Mouse (Mus musculus): ENCODE data around the gene Ctsw.

Gene Ctsw

DNA sequence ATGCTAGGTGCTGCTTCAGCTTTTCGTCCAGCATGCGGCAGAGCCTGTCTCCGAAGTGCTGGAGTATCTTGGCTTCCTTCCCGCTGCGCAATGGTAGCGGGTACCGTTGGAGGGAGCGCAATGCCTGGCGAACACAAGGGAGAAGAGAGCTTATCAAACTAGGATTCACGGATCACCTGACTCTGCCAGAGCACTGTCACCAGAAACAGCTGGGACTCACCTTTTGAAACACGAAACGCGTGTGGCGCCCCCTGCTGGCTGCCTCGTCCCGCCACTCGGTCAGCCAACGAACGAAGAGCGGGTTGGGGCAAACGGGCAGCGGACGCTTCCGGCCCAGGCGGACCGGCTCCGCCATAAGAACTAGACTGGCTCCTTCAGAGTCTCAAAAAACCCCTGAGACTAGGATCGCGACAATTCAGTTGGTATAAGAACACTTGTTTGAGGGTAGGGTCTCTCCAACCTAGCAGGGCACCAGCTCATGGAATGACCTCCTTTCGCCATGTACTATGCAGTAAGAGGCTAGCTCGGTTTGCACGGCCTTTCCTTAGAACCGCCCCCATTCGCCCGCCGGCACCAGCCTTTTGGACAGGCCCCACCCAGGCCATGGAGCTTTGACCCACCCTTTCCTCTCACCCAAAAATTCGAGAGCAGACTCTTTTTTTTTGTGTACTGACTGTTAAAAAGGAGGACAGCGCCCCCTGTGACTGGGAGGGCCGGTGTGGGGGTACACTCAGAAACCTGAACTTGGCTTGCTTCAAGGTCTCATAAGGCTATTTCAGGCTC lies 19.7 kb upstream of the Ctsw start, which contains the start of gene Mus81:
Gene Mus81 (minus strand): TSS at position 635 of the 783 bp plus-strand sequence.
- peak; percentile 98 for DNase-seq

DNA sequence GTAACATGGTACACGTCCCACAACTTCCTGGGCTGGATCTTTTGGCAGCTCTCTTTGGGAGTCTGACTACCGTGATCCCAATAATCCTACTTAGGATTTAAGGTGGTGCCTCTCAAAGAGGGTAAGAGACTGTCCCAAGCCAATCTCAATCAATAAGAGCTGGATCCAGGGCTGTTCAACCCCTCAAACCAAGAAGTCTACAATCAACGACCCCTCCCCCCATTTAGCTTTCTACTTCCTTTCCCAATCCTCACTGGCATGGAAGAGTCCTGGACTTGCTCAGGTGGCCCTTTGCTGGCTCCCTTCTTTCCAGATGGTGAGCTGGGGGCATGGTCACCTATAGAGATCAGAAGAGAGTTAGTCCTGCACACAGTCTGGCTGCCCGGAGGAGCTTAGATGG lies 18.5 kb upstream of the Ctsw start:
- no peak for DNase-seq

DNA sequence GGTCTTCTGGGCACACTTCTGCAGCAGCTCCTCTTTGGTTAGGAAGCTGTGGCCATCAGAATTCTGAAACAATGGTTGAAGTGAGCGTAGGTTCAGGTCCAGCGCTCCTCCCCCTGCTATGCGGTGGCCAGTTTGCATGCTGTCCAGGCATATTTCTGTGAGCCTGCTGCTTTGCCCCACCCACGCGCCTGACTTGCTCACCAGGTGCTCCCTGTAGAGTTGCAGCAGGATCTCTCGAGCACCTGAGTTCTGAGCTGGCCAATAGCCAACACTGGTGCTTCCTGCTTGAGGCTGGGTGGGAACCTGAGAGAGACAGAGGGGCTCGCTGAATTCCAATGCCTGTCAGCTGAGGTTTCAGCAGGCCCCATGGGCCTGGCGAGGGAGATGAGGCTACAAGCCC lies 18.0 kb upstream of the Ctsw start:
- DNase-seq, result peak; percentile 88

DNA sequence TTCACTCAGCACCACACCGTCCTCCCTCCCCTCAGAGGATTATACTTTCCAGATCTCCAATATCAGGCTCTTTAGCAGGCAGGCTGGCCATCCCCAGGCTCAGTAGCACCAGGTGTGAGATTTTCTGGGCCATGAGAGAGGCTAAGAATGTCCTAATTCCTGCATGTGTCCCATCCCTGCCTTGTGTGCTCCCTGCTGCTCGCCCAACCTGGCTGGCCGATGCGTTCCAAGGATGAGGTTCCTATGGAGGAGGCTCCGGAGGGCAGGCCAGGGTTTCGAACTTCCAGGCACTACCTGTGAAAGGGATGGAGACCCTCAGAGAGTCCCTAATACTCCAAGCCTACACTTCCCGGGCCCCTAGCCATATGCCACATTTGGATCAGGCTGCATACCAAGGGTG lies 17.5 kb upstream of the Ctsw start:
- DNase-seq, result peak; percentile 93

DNA sequence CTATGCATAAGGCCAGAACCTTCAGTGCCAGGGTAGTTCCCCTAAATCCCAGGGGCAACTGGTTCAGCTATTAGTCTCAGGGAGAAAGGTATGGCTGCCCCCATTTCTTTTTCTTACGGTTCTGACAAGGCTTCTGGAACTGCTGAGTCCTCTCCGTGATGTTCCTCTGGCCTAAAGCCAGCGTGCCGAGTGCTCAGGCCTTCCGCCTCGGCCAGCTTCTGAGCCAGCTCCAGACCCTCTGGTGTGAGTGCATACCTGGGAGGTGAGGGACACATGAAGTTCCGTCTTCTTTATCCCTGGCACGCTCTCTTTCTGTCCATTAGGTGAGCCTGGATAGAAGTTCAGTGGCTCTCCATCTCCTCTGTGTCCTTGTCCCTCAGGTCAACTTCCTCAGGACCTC lies 17.1 kb upstream of the Ctsw start:
- no peak for DNase-seq

DNA sequence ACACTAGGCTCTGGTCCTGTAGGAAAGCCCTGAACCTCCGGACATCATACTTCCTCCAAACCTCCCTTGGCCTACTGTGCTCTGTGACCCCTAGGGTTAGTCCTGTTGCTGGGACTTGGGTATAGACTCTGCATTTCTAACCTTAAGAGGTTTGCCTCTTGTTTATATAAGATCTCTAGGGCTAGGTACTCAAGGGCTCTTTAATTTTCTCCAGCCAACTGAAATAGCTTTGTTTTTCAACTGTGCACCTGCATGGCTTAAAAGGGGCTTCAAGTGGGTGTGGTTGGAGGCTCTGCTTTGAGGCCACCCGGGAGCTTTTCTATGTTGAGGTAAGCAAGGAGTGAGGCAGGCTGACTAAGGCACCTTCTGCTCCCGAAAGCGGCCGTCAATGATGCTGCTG lies 16.2 kb upstream of the Ctsw start:
- DNase-seq, result peak; percentile 54

DNA sequence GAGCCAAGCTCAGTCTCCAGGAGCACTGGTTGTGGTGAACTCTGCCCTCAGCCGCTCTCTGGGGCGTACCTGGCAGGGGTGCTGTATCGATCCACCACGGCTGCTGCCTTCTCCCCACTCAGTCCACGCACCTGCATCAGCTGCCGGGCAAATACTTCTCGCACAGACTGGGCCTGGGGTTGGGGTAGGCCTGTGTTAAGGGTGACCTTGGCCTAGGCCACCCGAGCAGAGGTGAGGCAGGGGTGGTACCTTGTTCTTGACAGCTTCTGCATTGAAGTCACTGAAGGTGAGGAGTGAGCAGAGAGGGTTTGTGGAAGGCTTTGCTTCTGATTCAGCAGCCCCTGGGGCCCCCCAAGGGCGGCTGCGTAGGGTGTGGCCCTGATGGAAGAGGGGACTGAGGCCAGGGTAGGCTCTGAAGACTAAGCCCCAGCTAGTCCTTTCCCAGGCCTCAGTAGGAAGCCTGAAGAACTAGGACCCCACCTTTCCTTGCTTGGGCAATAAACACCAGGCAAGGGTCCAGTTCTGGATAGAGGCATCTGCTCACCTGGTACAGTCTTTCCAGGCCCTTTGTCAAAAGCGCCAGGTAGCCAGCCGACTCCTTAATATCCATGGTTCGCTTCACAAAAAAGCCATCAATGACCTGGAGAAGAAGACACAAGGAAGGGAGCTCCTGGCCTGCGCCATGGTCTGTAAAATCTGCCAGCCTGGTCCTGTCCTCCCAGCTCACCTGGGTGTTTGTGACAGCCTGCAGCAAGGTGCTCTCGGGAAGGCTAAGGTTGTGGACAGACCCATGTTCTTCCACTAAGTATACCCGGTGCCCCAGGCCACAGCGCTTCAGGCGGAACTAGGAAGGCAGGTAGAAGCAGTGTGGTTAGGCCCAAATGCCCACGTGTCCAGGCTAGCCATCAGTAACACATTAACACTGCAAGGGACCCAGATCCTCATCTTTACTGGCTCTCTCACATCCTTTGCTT lies 15.4 kb upstream of the Ctsw start:
- DNase-seq, result peak; percentile 63

DNA sequence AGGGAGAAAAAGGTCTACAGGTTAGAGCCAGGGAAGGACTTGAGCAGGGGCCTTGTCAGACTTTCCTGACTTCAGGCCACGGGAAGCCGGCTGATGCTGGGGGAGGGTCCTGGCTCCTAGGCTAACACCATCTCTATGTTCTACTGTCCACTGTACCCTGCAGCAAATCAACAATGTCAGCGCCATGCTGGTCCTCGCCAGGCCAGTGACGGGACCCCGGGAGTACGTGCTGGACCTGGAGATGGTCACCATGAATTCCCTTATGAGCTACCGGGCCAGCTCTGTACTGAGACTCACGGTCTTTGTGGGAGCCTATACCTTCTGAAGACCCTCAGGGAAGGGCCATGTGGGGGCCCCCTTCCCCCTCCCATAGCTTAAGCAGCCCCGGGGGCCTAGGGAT lies 13.1 kb upstream of the Ctsw start:
- peak; percentile 39 for DNase-seq

DNA sequence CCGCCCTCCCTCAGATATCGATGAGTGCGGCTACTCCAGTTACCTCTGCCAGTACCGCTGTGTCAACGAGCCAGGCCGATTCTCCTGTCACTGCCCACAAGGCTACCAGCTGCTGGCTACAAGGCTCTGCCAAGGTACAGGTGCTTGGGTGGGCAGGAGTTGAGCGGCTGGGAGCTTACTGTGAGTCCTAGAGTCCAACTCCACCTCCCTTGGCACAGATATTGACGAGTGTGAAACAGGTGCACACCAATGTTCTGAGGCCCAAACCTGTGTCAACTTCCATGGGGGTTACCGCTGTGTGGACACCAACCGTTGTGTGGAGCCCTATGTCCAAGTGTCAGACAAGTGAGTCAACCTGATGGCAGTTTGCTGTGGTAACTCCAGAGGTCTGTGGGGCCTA lies 11.7 kb upstream of the Ctsw start:
- no peak for DNase-seq

DNA sequence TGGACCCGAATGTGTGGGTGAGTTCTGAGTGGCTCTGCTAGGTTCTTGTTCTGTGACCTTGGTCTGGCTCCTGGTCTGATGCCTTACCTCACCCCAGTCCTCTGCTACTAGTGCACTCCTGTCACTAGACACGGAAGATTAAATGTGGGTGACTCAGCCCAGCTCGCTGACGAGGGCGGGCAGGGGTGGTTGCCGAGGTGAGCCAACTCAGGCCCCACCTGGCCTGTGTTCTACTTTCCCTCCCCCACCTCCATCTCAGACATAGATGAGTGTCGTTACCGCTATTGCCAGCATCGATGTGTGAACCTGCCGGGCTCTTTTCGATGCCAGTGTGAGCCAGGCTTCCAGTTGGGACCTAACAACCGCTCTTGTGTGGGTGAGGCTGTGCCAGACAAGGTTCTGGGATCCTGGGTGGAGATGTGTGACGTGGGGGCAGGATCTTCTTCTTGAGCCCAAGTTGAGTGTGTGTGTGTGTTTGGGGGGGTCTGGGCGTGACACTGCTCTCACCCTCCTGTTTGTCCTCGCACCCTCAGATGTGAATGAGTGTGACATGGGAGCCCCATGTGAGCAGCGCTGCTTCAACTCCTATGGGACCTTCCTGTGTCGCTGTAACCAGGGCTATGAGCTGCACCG lies 9.5 kb upstream of the Ctsw start:
- peak; percentile 48 for DNase-seq

DNA sequence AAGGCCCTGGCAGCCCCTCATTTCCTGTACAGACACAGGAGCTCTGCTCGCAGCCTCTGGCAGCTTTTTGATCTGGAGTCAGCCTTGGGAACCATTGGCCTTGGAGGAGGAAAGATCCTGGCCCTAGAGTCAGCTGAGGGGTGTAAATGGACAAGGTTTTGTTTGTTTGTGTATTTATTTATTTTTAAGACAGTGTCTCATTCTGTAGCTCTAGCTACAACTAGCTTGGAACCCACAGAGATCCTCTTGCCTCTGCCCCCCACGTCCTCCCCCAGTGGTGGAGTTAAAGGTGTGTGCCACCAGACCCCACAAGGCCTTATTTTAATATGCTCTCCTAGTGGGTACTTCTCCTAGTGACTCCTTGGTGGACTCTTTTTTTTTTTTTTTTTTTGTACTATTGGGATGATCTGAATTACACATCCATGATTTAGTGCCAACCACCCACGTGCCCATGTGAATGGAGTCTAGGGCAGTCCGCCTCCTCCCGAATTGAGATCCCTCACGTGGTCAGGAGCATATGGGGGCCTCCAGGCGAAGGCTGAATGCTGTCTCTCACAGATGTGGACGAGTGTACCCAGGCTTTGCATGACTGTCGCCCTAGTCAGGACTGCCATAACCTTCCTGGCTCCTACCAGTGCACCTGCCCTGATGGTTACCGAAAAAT lies 8.8 kb upstream of the Ctsw start:
- peak; percentile 63 for DNase-seq

DNA sequence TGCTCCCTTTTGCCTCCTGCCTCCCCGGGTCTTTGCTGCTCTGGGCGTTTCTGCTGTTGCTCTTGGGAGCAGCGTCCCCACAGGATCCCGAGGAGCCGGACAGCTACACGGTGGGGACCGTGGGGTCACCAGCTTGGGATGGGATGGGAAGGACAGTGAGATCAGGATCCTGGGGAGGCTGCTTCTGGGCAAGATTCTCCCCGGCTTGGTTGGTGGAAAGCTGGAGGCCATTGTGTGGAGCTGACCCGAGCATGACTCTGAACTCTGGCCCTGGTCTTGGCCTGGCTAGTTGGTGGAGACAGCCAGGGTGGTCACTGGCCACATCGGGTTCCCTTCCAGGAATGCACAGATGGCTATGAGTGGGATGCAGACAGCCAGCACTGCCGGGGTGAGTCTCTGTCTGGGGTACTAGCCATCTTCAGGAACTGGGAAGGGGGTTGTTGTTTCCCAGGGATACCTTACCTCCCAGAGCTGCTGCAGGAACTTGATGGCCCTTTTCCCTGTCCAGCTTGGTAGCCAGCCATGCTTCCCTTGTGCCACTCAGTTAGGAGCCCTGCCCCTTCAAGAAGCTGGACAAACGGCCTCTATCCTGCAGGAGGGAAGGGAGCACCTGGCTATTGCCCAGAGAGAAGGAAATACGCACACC lies 6.9 kb upstream of the Ctsw start:
- peak; percentile 69 for DNase-seq

DNA sequence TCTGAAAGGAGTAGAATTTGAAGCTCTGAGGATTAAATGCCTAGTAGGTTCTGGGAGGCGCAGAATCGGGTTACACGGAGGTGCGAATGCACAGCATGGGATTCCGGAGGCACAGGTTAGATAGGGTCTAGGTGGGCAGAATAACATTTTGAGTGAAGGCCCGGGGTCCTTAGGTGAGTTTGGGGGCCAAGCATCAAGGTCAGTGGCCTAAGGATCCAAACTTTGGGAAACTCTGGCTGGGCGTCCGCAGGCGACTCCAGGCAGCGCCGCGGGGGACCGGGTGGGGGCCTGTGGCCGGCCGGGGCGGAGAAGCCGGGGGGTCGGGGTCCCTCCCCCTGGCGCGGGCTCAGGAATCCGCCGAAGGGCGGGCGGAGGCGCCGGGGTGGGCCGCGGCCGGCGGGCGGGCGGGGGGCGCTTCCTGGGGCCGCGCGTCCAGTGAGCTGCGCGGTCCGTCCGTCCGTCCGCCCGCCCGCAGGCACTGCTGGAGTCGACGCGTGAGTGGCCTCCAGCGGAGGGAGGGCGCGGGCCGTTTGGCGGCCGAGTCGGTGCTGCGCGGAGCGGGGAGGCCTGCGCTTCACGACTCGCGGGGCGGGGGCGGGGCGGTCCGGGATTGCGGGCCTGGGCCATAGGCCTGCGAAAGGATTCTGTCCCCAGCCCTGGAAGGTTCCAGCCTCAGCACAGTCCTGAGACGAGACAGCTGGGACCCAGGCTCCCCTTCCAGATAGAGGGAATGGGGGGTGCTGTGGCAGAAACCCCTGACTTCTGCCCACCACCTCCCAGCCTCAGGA lies 6.2 kb upstream of the Ctsw start:
- DNase-seq, result peak; percentile 58

DNA sequence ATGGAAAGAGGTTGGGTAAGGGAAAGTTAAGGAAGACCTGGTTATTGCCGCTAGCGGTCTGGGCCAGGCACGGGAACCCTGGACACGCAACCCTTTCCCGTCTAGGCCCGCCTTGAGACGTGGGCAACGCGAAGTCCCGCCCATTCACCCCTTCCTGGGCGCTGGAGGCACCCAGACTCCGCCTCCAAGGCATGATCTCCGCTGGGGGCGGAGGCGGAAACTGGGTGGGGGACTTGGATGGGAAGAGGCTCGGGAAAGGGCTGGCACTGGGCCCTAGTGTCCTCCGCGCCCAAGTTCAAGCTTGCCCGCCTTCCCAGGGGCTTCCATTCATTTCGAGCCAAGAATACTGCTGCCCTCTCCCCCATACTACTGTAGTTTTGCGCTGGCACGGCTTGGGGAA lies 5.4 kb upstream of the Ctsw start, which contains the start of gene Efemp2:
Gene Efemp2 (plus strand): TSS at position 235 of the 400 bp plus-strand sequence.
- DNase-seq, result peak; percentile 74

DNA sequence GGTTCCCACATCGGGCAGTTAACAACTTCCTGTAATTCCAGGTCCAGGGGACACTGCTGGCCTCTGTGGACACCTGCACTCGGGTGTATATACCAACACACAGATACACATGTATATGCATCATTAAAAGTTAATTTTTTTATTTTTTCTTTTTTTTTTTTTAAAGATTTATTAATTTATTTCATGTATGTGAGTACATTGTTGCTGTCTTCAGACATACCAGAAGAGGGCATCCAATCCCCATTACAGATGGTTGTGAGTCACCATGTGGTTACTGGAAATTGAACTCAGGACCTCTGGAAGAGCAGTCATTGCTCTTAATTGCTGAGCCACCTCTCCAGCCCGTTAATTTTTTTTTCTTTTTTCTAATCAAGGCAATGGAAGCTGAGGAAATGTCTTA lies 4.5 kb upstream of the Ctsw start:
- DNase-seq, result no peak

DNA sequence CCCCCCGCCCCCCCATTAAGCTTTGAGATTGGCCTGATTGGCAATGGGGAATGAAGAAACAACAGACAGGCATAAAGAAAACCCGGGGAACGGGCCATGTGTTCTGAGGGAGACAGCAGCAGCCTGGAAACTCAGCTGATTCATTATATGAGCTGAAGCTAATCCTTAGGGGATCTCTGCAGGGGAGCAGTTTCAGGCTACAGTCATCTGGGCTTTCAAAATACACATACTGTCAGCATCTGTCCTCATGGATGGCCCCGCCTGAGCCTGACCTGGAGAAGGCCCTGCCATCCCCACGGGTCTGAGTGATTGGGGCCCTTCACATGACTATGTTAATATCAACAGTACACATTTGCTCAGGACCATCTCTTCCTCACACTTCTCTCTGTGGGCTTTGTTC lies 3.5 kb upstream of the Ctsw start:
- DNase-seq, result no peak

DNA sequence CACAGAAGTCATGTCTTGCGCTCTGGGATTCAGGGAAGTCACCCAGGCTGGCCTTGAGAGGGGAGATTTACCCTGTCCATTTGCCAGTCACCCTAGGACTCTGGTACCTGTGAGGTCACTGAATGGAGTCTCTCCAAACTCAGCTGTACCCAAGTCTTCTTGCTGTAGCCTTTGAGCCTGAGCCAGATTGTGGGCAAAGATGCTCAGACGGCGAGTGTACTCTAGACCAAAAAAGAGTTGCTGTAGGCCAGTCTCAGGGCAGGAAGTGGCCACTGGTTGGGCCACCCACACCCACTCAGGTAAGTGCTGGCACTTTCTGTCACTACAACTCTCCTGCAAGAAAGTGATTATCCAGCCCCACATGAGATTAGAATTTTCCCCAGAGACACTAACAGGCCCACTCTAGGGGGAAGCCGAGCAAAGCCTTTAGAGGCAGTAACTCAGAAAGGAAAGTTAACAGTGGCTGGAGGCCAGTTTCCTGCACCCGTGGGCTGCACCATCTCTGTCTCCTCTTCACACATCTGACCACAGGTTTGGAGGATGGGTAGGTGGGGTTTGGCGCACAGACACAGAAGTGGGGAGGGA lies 1.3 kb downstream of the Ctsw start:
- no peak for DNase-seq

DNA sequence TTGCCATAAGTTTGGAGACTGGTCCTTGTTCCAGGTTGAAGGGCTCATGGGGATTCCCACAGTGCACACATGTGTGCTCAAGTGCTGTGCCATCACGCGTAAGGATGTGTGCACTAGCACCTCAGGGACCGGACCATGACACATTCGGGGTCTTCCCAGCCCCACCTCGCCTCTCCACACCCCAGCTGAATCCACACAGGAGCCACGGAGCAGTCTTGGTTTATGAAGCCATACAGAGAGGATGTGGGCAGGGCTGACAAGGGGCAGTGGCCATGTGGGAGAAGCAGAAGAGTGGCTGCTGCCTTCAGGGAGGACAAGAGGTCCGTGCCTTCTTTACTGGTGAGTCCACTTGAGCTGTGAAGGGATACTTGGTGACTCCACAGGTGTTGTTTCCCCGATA lies 3.3 kb downstream of the Ctsw start:
- no peak for DNase-seq

DNA sequence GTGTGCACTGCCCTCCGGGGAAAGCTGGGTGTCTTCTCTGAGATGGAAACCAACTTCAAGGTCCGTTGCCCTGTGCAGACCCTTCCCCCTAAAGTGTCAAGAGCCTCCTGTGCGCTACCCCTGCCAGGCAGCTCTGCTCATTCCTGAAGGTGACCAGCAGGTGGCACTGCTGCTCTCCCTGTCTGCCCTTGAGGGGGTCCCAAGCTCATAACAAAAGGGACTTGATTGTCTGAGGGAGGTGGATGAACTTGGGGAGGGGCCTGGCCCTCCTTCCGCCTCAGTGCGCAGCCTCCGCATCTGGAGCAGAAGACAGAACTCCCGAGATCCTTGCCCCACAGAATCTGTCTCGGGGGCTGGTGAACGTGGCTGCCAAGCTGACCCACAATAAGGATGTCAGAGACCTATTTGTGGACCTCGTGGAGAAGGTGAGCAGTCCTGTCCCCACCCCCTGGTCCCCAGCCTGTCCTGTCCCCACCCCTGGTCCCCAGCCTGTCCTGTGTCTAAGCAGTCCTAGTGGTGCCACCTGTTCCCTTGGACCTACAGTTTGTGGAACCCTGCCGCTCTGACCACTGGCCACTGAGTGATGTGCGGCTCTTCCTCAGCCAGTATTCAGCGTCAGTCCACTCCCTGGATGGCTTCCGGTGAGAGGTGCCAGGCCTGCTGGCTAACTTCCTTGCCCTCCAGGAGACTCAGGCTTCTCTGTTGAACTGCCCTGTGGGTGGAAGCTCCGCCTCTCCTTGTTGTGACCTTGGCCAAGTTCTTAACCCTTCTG lies 4.3 kb downstream of the Ctsw start:
- DNase-seq, result peak; percentile 74

DNA sequence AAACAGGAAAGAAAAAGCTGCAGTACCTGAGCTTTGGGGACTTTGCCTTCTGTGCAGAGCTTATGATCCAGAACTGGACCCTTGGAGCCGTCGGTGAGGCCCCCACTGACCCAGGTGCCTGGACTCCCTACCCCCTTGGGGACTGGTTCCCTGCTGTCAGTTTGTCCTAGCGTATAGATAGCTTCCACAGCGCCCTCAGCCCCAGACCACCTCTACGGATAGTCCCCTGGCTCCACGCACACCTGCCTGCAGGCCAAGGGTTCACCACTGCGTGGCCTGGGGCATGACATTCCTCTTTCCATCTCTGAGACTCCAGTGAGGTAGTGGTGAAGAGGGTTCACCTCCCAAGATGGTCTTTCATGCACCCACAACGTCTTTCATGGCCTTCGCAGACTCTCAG lies 5.1 kb downstream of the Ctsw start:
- no peak for DNase-seq

Data from cerebellum, adult 9-10 months (tissue).